Mouse (Mus musculus): Measurements from ENCODE around the gene Cadm1. TPM values are rescaled to one million over a fixed set of nuclear protein-coding genes. Genes with fewer than 3 reads are reported as not detected.

Cadm1 gene
- polyA plus RNA-seq, 2 experiments = 3.4 to 6.4 TPM

- H3K36me3 ChIP-seq (replicated peaks; ENCODE audit: control insufficient read depth, insufficient read depth, low read depth) = no peaks in the 10 kb centered on the region
- H3K4me3 ChIP-seq (ENCODE audit: insufficient read depth in 1 of 2, low read depth in 2 of 2, low read length in 2 of 2) = no peak overlapping the region
- 56% methylated on average over 7 of the region's 7 CpGs for WGBS (ENCODE audit: insufficient replicate concordance)
- ATAC-seq (ENCODE audit: insufficient read depth) (no peak), DNase-seq (ENCODE audit: low read depth in 3 of 3, low spot score in 3 of 3) (no peak)
- H3K27me3 ChIP-seq (ENCODE audit: control insufficient read depth, insufficient read depth, low read length) = no peaks in the 10 kb centered on the region
- H3K27ac ChIP-seq = no peak overlapping the region
- TF ChIP-seq CTCF (IDR thresholded peaks at IDR 0.05; ENCODE audit: low read depth) (no peak), EP300 (IDR thresholded peaks at IDR 0.05; ENCODE audit: low read depth) (no peak)
- no peaks in the 10 kb centered on the region for H3K4me1 ChIP-seq (replicated peaks; ENCODE audit: control insufficient read depth in 2 of 2, insufficient read depth in 2 of 2, low read length in 1 of 2)
- H3K9ac ChIP-seq (replicated peaks) = no peak overlapping the region
- H3K9me3 ChIP-seq (ENCODE audit: control insufficient read depth, low read length) = no peaks in the 10 kb centered on the region
- H3K4me2 ChIP-seq (ENCODE audit: low read depth) = no peak overlapping the region
Measured at GRCm38 (mm10) chr9:47805658-47806057, 275.7 kb downstream of the Cadm1 start.

- 59% methylated on average over 4 of the region's 4 CpGs for WGBS (ENCODE audit: insufficient replicate concordance)
- DNase-seq (ENCODE audit: low read depth in 3 of 3, low spot score in 3 of 3) = no peak
- no peak overlapping the region for H3K4me3 ChIP-seq (ENCODE audit: insufficient read depth in 1 of 2, low read depth in 2 of 2, low read length in 2 of 2)
- H3K36me3 ChIP-seq (replicated peaks; ENCODE audit: control insufficient read depth, insufficient read depth, low read depth) = no peaks in the 10 kb centered on the region
- H3K4me1 ChIP-seq (replicated peaks; ENCODE audit: control insufficient read depth in 2 of 2, insufficient read depth in 2 of 2, low read length in 1 of 2) = no peaks in the 10 kb centered on the region
- no peak overlapping the region for H3K9ac ChIP-seq (replicated peaks)
- no peak overlapping the region for H3K27ac ChIP-seq
- H3K4me2 ChIP-seq (ENCODE audit: low read depth) = no peak overlapping the region
- H3K9me3 ChIP-seq (ENCODE audit: control insufficient read depth, low read length) = no peaks in the 10 kb centered on the region
- TF ChIP-seq EP300 (IDR thresholded peaks at IDR 0.05; ENCODE audit: low read depth) (no peak), CTCF (IDR thresholded peaks at IDR 0.05; ENCODE audit: low read depth) (no peak)
- H3K27me3 ChIP-seq (ENCODE audit: control insufficient read depth, insufficient read depth, low read length) = no peaks in the 10 kb centered on the region
- ATAC-seq (ENCODE audit: insufficient read depth) = no peak
Measured at GRCm38 (mm10) chr9:47825668-47826067, 295.7 kb downstream of the Cadm1 start.

GRCm38 (mm10) chr9:47828762-47829161 lies 298.8 kb downstream of the Cadm1 start:
- Histone ChIP-seq H3K27ac (no peak overlapping the region), H3K4me2 (ENCODE audit: low read depth) (no peak overlapping the region), H3K36me3 (replicated peaks; ENCODE audit: control insufficient read depth, insufficient read depth, low read depth) (no peaks in the 10 kb centered on the region), H3K4me1 (replicated peaks; ENCODE audit: control insufficient read depth in 2 of 2, insufficient read depth in 2 of 2, low read length in 1 of 2) (no peaks in the 10 kb centered on the region), H3K27me3 (ENCODE audit: control insufficient read depth, insufficient read depth, low read length) (no peaks in the 10 kb centered on the region), H3K9me3 (ENCODE audit: control insufficient read depth, low read length) (no peaks in the 10 kb centered on the region), H3K4me3 (ENCODE audit: insufficient read depth in 1 of 2, low read depth in 2 of 2, low read length in 2 of 2) (no peak overlapping the region), H3K9ac (replicated peaks) (no peak overlapping the region)
- DNase-seq (ENCODE audit: low read depth in 3 of 3, low spot score in 3 of 3) = no peak
- 14% methylated on average over 13 of the region's 13 CpGs for WGBS (ENCODE audit: insufficient replicate concordance)
- TF ChIP-seq EP300 (IDR thresholded peaks at IDR 0.05; ENCODE audit: low read depth) = no peak
- no peak for TF ChIP-seq CTCF (IDR thresholded peaks at IDR 0.05; ENCODE audit: low read depth)
- no peak for ATAC-seq (ENCODE audit: insufficient read depth)

- Histone ChIP-seq H3K9ac (replicated peaks) (no peak overlapping the region), H3K4me1 (replicated peaks; ENCODE audit: control insufficient read depth in 2 of 2, insufficient read depth in 2 of 2, low read length in 1 of 2) (no peaks in the 10 kb centered on the region), H3K4me3 (ENCODE audit: insufficient read depth in 1 of 2, low read depth in 2 of 2, low read length in 2 of 2) (no peak overlapping the region), H3K9me3 (ENCODE audit: control insufficient read depth, low read length) (no peaks in the 10 kb centered on the region), H3K27ac (no peak overlapping the region), H3K4me2 (ENCODE audit: low read depth) (no peak overlapping the region), H3K36me3 (replicated peaks; ENCODE audit: control insufficient read depth, insufficient read depth, low read depth) (no peaks in the 10 kb centered on the region), H3K27me3 (ENCODE audit: control insufficient read depth, insufficient read depth, low read length) (no peaks in the 10 kb centered on the region)
- no peak for ATAC-seq (ENCODE audit: insufficient read depth)
- WGBS (ENCODE audit: insufficient replicate concordance) = 54% methylated on average over 10 of the region's 10 CpGs
- TF ChIP-seq EP300 (IDR thresholded peaks at IDR 0.05; ENCODE audit: low read depth) = no peak
- TF ChIP-seq CTCF (IDR thresholded peaks at IDR 0.05; ENCODE audit: low read depth) = no peak
- no peak for DNase-seq (ENCODE audit: low read depth in 3 of 3, low spot score in 3 of 3)
Measured at GRCm38 (mm10) chr9:47829204-47829603, 299.2 kb downstream of the Cadm1 start.

- DNase-seq (ENCODE audit: low read depth in 3 of 3, low spot score in 3 of 3) (no peak), ATAC-seq (ENCODE audit: insufficient read depth) (no peak)
- H3K9me3 ChIP-seq (ENCODE audit: control insufficient read depth, low read length) = no peaks in the 10 kb centered on the region
- no peaks in the 10 kb centered on the region for H3K27me3 ChIP-seq (ENCODE audit: control insufficient read depth, insufficient read depth, low read length)
- no peaks in the 10 kb centered on the region for H3K36me3 ChIP-seq (replicated peaks; ENCODE audit: control insufficient read depth, insufficient read depth, low read depth)
- H3K4me1 ChIP-seq (replicated peaks; ENCODE audit: control insufficient read depth in 2 of 2, insufficient read depth in 2 of 2, low read length in 1 of 2) = no peaks in the 10 kb centered on the region
- H3K4me3 ChIP-seq (ENCODE audit: insufficient read depth in 1 of 2, low read depth in 2 of 2, low read length in 2 of 2) = no peak overlapping the region
- WGBS (ENCODE audit: insufficient replicate concordance) = 56% methylated on average over 4 of the region's 4 CpGs
- no peak overlapping the region for H3K9ac ChIP-seq (replicated peaks)
- H3K4me2 ChIP-seq (ENCODE audit: low read depth) = no peak overlapping the region
- H3K27ac ChIP-seq = no peak overlapping the region
- no peak for TF ChIP-seq CTCF (IDR thresholded peaks at IDR 0.05; ENCODE audit: low read depth)
- TF ChIP-seq EP300 (IDR thresholded peaks at IDR 0.05; ENCODE audit: low read depth) = no peak
Measured at GRCm38 (mm10) chr9:47829846-47830245, 299.9 kb downstream of the Cadm1 start.
